7 mouse cellular contexts compared by ENCODE assay signal in the genomic region with DNA sequence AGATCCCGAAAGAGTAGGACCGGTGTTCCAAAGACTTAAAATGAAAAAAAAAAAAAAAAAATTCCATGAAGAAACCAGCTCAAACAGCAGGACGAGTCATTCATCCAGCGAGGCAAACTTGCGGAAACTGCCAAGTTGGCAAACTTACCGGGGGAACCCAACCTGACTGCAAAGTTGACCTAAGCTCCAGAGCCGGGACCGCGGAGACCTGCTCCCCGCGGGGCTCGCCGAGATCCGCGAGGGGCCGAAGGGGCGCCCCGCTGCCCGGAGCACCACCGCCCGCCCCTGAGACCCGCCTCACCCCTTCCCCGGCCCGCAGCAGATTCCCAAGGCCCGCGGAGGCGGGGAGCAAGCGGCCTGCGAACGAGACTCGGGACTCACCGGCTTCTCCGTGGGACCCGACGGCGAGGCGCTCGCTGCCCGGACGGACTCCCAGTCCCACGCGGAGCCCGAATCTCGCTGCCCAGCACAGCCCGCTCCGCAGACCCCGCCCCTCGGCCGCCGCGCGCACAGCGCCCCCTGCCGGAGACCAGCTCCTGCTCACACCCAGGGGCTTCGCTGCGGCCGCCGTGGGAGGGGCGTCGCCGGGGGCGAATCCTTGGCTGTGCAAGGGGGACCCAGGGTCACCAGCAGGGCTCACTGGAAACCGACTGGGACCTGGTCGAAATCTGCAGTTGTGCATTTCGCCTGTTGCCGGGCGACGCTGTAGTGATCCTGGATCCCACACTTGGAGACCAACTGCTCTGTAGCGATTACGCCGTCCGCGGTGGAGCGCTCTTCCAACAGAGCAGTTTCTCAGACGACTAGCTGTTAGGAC. TPM values are rescaled to one million over a fixed set of nuclear protein-coding genes. Genes with fewer than 3 reads are reported as not detected.
A peak's percentile ranks its signal among the peaks of the same experiment; 100 is the strongest.
DNase-seq lines count a peak whose midpoint lies in the region; ATAC-seq and TF ChIP-seq lines count a peak whose summit lies in the region.

A gene (minus strand): TSS at position 461 of the 817 bp plus-strand sequence.

- no peak within 1 kb of the TSS for H3K27ac ChIP-seq in embryonic facial prominence, embryonic 14.5 days (replicated peaks; ENCODE audit: low read depth, low read length)
- no peak within 1 kb of the TSS for H3K27ac ChIP-seq in heart, embryonic 11.5 days (ENCODE audit: low read depth, low read length)
- H3K27ac ChIP-seq in kidney, embryonic 14.5 days (ENCODE audit: low read depth, low read length), result no peak within 1 kb of the TSS
- H3K27ac ChIP-seq in limb, embryonic 14.5 days (replicated peaks; ENCODE audit: low read depth, low read length), result no peak within 1 kb of the TSS
- no peak within 1 kb of the TSS for H3K27ac ChIP-seq in midbrain, embryonic 16.5 days (ENCODE audit: low read length)

- H3K36me3 ChIP-seq in embryonic facial prominence, embryonic 14.5 days (ENCODE audit: control insufficient read depth, insufficient read depth, low read length), result no peaks in the 10 kb centered on the region
- no peaks in the 10 kb centered on the region for H3K36me3 ChIP-seq in heart, embryonic 11.5 days (ENCODE audit: control insufficient read depth, insufficient read depth, low read length)
- no peaks in the 10 kb centered on the region for H3K36me3 ChIP-seq in kidney, embryonic 14.5 days (ENCODE audit: control insufficient read depth, insufficient read depth, low read length)
- H3K36me3 ChIP-seq in limb, embryonic 14.5 days (ENCODE audit: control insufficient read depth, insufficient read depth, low read length), result no peaks in the 10 kb centered on the region
- no peaks in the 10 kb centered on the region for H3K36me3 ChIP-seq in midbrain, embryonic 16.5 days (ENCODE audit: control insufficient read depth, insufficient read depth, low read length)

- WGBS in embryonic facial prominence, embryonic 14.5 days, result under 1% methylated on average over 30 of the region's 75 CpGs
- WGBS in heart, embryonic 11.5 days (ENCODE audit: insufficient replicate concordance), result under 1% methylated on average over 75 of the region's 75 CpGs
- WGBS in kidney, embryonic 14.5 days, result 1% methylated on average over 75 of the region's 75 CpGs
- under 1% methylated on average over 57 of the region's 75 CpGs for WGBS in limb, embryonic 14.5 days
- WGBS in midbrain, embryonic 16.5 days, result under 1% methylated on average over 48 of the region's 75 CpGs

- DNase-seq in adrenal gland, postnatal 36 days, result peak; percentile 96 to 98
- DNase-seq in embryonic facial prominence, embryonic 14.5 days (ENCODE audit: low spot score), result peak; percentile 79
- DNase-seq in limb, embryonic 14.5 days (ENCODE audit: low spot score), result peak; percentile 67
- DNase-seq in spleen, postnatal 14 days (ENCODE audit: low spot score in 2 of 2), result peak; percentile 13 to 51

- H3K9me3 ChIP-seq in embryonic facial prominence, embryonic 14.5 days (ENCODE audit: control insufficient read depth, low read length), result no peaks in the 10 kb centered on the region
- no peaks in the 10 kb centered on the region for H3K9me3 ChIP-seq in heart, embryonic 11.5 days (replicated peaks; ENCODE audit: control insufficient read depth, low read length)
- H3K9me3 ChIP-seq in kidney, embryonic 14.5 days (ENCODE audit: control insufficient read depth, low read length), result no peaks in the 10 kb centered on the region
- H3K9me3 ChIP-seq in limb, embryonic 14.5 days (ENCODE audit: control insufficient read depth, low read length), result no peaks in the 10 kb centered on the region
- H3K9me3 ChIP-seq in midbrain, embryonic 16.5 days (replicated peaks; ENCODE audit: control insufficient read depth, low read length, poor library complexity, severe bottlenecking), result no peaks in the 10 kb centered on the region

- 0 out of 2 replicates have a peak, but pooled peaks cover 3% of the 10 kb centered on the region for H3K4me1 ChIP-seq in embryonic facial prominence, embryonic 14.5 days (ENCODE audit: control insufficient read depth, insufficient read depth, low read length)
- no peaks in the 10 kb centered on the region for H3K4me1 ChIP-seq in heart, embryonic 11.5 days (ENCODE audit: control insufficient read depth, insufficient read depth, low read length)
- H3K4me1 ChIP-seq in kidney, embryonic 14.5 days (ENCODE audit: control insufficient read depth, insufficient read depth, low read length), result 0 out of 2 replicates have a peak, but pooled peaks cover 4% of the 10 kb centered on the region
- peaks cover 3% of the 10 kb centered on the region; the same call in 1 of the 2 replicates for H3K4me1 ChIP-seq in limb, embryonic 14.5 days (ENCODE audit: control insufficient read depth, insufficient read depth, low read length)
- H3K4me1 ChIP-seq in midbrain, embryonic 16.5 days (ENCODE audit: control insufficient read depth, insufficient read depth, low read length), result peaks cover 3% of the 10 kb centered on the region; the same call in 1 of the 2 replicates

- no peak for TF ChIP-seq POLR2A in limb, embryonic 14.5 days (IDR thresholded peaks at IDR 0.05; ENCODE audit: borderline replicate concordance, extremely low read depth, insufficient read depth, insufficient read length)

- H3K4me3 ChIP-seq in embryonic facial prominence, embryonic 14.5 days (ENCODE audit: low read depth, low read length), result peak within 1 kb of the TSS; percentile 64
- peak within 1 kb of the TSS; percentile 67 for H3K4me3 ChIP-seq in heart, embryonic 11.5 days (ENCODE audit: low read depth, low read length)
- H3K4me3 ChIP-seq in kidney, embryonic 14.5 days (ENCODE audit: low read length), result peak within 1 kb of the TSS; percentile 61
- peak within 1 kb of the TSS; percentile 69 for H3K4me3 ChIP-seq in limb, embryonic 14.5 days (replicated peaks; ENCODE audit: low read length)
- H3K4me3 ChIP-seq in midbrain, embryonic 16.5 days (ENCODE audit: low read depth, low read length), result peak within 1 kb of the TSS; percentile 60

- peak within 1 kb of the TSS; percentile 83 for H3K4me2 ChIP-seq in embryonic facial prominence, embryonic 14.5 days (ENCODE audit: low read depth, low read length)
- peak within 1 kb of the TSS; percentile 95 for H3K4me2 ChIP-seq in heart, embryonic 11.5 days
- H3K4me2 ChIP-seq in kidney, embryonic 14.5 days (replicated peaks; ENCODE audit: low read depth, low read length), result peak within 1 kb of the TSS; percentile 90
- H3K4me2 ChIP-seq in limb, embryonic 14.5 days (replicated peaks; ENCODE audit: low read depth, low read length, severe bottlenecking), result peak within 1 kb of the TSS; percentile 77
- H3K4me2 ChIP-seq in midbrain, embryonic 16.5 days (ENCODE audit: low read length), result peak within 1 kb of the TSS; percentile 98

- 0 out of 2 replicates have a peak, but pooled peaks cover 3% of the 10 kb centered on the region for H3K27me3 ChIP-seq in embryonic facial prominence, embryonic 14.5 days (replicated peaks; ENCODE audit: control insufficient read depth, insufficient read depth, low read length)
- peaks cover 6% of the 10 kb centered on the region; the same call in 1 of the 2 replicates for H3K27me3 ChIP-seq in heart, embryonic 11.5 days (ENCODE audit: control insufficient read depth, insufficient read depth, low read length)
- peaks cover 4% of the 10 kb centered on the region; the same call in 1 of the 2 replicates for H3K27me3 ChIP-seq in kidney, embryonic 14.5 days (ENCODE audit: control insufficient read depth, insufficient read depth, low read length)
- H3K27me3 ChIP-seq in limb, embryonic 14.5 days (ENCODE audit: control insufficient read depth, insufficient read depth, low read length), result no peaks in the 10 kb centered on the region
- H3K27me3 ChIP-seq in midbrain, embryonic 16.5 days (ENCODE audit: control insufficient read depth, insufficient read depth, low read depth, low read length), result peaks cover 7% of the 10 kb centered on the region

- H3K9ac ChIP-seq in embryonic facial prominence, embryonic 14.5 days (ENCODE audit: low read depth, low read length), result peak within 1 kb of the TSS; percentile 70
- peak within 1 kb of the TSS; percentile 77 for H3K9ac ChIP-seq in heart, embryonic 11.5 days (ENCODE audit: low read depth, low read length)
- H3K9ac ChIP-seq in kidney, embryonic 14.5 days (ENCODE audit: low read depth, low read length), result peak within 1 kb of the TSS; percentile 56
- H3K9ac ChIP-seq in limb, embryonic 14.5 days (ENCODE audit: low read depth, low read length, severe bottlenecking), result peak within 1 kb of the TSS; percentile 66
- H3K9ac ChIP-seq in midbrain, embryonic 16.5 days (ENCODE audit: low read depth, low read length), result peak within 1 kb of the TSS; percentile 63

- peak; percentile 96 for ATAC-seq in embryonic facial prominence, embryonic 14.5 days (ENCODE audit: low read depth)
- peak; percentile 90 for ATAC-seq in heart, embryonic 11.5 days (replicated peaks; ENCODE audit: insufficient number of reproducible peaks, low FRiP score, low TSS enrichment)
- peak; percentile 97 for ATAC-seq in kidney, embryonic 14.5 days (ENCODE audit: low FRiP score, low TSS enrichment)
- peak; percentile 95 for ATAC-seq in limb, embryonic 14.5 days (ENCODE audit: low FRiP score, low read depth)
- ATAC-seq in midbrain, embryonic 16.5 days, result peak; percentile 93

RNA-seq across cellular contexts. Expression of the gene that starts here (rescaled TPM):
- total RNA-seq in adrenal gland, postnatal 36 days (2021), result 10 to 100 TPM; 30.6 to 41.3 TPM
- 7.1 and 7.9 TPM in 2 replicates for polyA plus RNA-seq in embryonic facial prominence, embryonic 14.5 days (2014; fragmentation: Nextera tagmentation; extraction: Ambion mirVana)
- polyA plus RNA-seq in heart, embryonic 11.5 days (2014; fragmentation: Nextera tagmentation; extraction: Ambion mirVana), result 3.7 and 4.0 TPM in 2 replicates
- polyA plus RNA-seq in kidney, embryonic 14.5 days (2014; fragmentation: Nextera tagmentation; extraction: Ambion mirVana), result 9.9 and 10.3 TPM in 2 replicates
- 3.3 and 3.6 TPM in 2 replicates for polyA plus RNA-seq in limb, embryonic 14.5 days (2012; rRNA removed)
- polyA plus RNA-seq in limb, embryonic 14.5 days (2014; fragmentation: Nextera tagmentation; extraction: Ambion mirVana), result 4.7 and 4.8 TPM in 2 replicates
- 0.73 and 1.6 TPM in 2 replicates for polyA plus RNA-seq in midbrain, embryonic 16.5 days (2015; fragmentation: Nextera tagmentation; extraction: Ambion mirVana)

Comparison
In these comparisons a context has a peak if more than half of its experiments do, and no peak if none do; other contexts are left out.
1. DNase-seq: peak in every context shown above with its lines; median percentile 97 in adrenal gland, postnatal 36 days; 79 in embryonic facial prominence, embryonic 14.5 days; 67 in limb, embryonic 14.5 days; 32 in spleen, postnatal 14 days.